Comparison of ENCODE assay signal across 8 mouse cellular contexts in genomic region chr17:21536096-21536495, GRCm38 (mm10). TPM values are rescaled to one million over a fixed set of nuclear protein-coding genes. Genes with fewer than 3 reads are reported as not detected.
DNase-seq lines count a peak whose midpoint lies in the region; ATAC-seq lines count a peak whose summit lies in the region.

No protein-coding gene starts in this region.

- H3K27ac ChIP-seq in forebrain, embryonic 13.5 days, result no peak overlapping the region
- H3K27ac ChIP-seq in liver, embryonic 15.5 days (replicated peaks), result no peak overlapping the region

- H3K36me3 ChIP-seq in erythroblast, embryonic 14.5 days (ENCODE audit: control insufficient read depth), result no peaks in the 10 kb centered on the region
- H3K36me3 ChIP-seq in forebrain, embryonic 13.5 days (ENCODE audit: poor library complexity, severe bottlenecking), result no peaks in the 10 kb centered on the region
- H3K36me3 ChIP-seq in liver, embryonic 15.5 days (replicated peaks), result no peaks in the 10 kb centered on the region

- peak overlapping the region; percentile 65 for H3K4me3 ChIP-seq in erythroblast, embryonic 14.5 days (replicated peaks)
- peak overlapping the region; percentile 44 for H3K4me3 ChIP-seq in forebrain, embryonic 13.5 days
- peak overlapping the region; percentile 61 for H3K4me3 ChIP-seq in liver, embryonic 15.5 days (replicated peaks)

- DNase-seq in 3T3-L1 (ENCODE audit: low read depth, low spot score), result peak; percentile 20
- DNase-seq in adrenal gland, postnatal 36 days, result no peak
- no peak for DNase-seq in spleen, adult 12 weeks (ENCODE audit: low spot score)
- no peak for DNase-seq in testis, postnatal 10 days (ENCODE audit: low spot score)

- 40% methylated on average over 7 of the region's 7 CpGs for WGBS in forebrain, embryonic 13.5 days
- 11% methylated on average over 7 of the region's 7 CpGs for WGBS in liver, embryonic 15.5 days (ENCODE audit: insufficient replicate concordance)

- H3K9ac ChIP-seq in forebrain, embryonic 13.5 days, result peak overlapping the region; percentile 66
- H3K9ac ChIP-seq in liver, embryonic 15.5 days, result peak overlapping the region; percentile 39; the same call in 1 of the 2 replicates

- H3K27me3 ChIP-seq in erythroblast, embryonic 14.5 days (ENCODE audit: control insufficient read depth), result no peaks in the 10 kb centered on the region
- no peaks in the 10 kb centered on the region for H3K27me3 ChIP-seq in forebrain, embryonic 13.5 days
- H3K27me3 ChIP-seq in liver, embryonic 15.5 days, result no peaks in the 10 kb centered on the region

- H3K4me1 ChIP-seq in erythroblast, embryonic 14.5 days (ENCODE audit: control insufficient read depth), result peaks cover 41% of the 10 kb centered on the region
- H3K4me1 ChIP-seq in forebrain, embryonic 13.5 days, result peaks cover 17% of the 10 kb centered on the region
- peaks cover 39% of the 10 kb centered on the region for H3K4me1 ChIP-seq in liver, embryonic 15.5 days (replicated peaks)

- no peak for ATAC-seq in erythroblast, adult 5-6 weeks (replicated peaks; ENCODE audit: low FRiP score, poor library complexity, severe bottlenecking)
- ATAC-seq in forebrain, embryonic 13.5 days, result no peak
- ATAC-seq in liver, embryonic 15.5 days (ENCODE audit: insufficient read depth), result no peak

- H3K4me2 ChIP-seq in forebrain, embryonic 13.5 days, result peak overlapping the region; percentile 73
- H3K4me2 ChIP-seq in liver, embryonic 15.5 days, result peak overlapping the region; percentile 81

- H3K9me3 ChIP-seq in erythroblast, embryonic 14.5 days (ENCODE audit: control insufficient read depth, low read length), result no peaks in the 10 kb centered on the region
- no peaks in the 10 kb centered on the region for H3K9me3 ChIP-seq in forebrain, embryonic 13.5 days (replicated peaks)
- H3K9me3 ChIP-seq in liver, embryonic 15.5 days (replicated peaks), result no peaks in the 10 kb centered on the region

RNA-seq across cellular contexts. Expression of gene Zfp52, which starts 0.8 kb away (rescaled TPM):
- polyA plus RNA-seq in erythroblast, embryonic 14.5 days (2012), result 0.01 TPM in 1 of 2 replicates, not detected in the other
- 9.4 and 13.3 TPM in 2 replicates for total RNA-seq in erythroblast, adult 5-6 weeks (2015; ENCODE audit: low replicate concordance)
- 3.8 and 5.2 TPM in 2 replicates for total RNA-seq in erythroblast, adult 5-6 weeks (2017; ENCODE audit: low replicate concordance)
- polyA plus RNA-seq in forebrain, embryonic 13.5 days (2015; fragmentation: Nextera tagmentation; extraction: Ambion mirVana), result 1.6 and 1.7 TPM in 2 replicates
- 0.83 and 0.94 TPM in 2 replicates for polyA plus RNA-seq in liver, embryonic 15.5 days (2015; fragmentation: Nextera tagmentation; extraction: Ambion mirVana)
- 10 to 100 TPM; 29.6 to 33.9 TPM for total RNA-seq in adrenal gland, postnatal 36 days (2021)

RNA-seq across cellular contexts. Expression of gene Zfp948, which starts 30.7 kb away (rescaled TPM):
- polyA plus RNA-seq in erythroblast, embryonic 14.5 days (2012), result 0.09 and 0.14 TPM in 2 replicates
- 2.5 and 3.3 TPM in 2 replicates for total RNA-seq in erythroblast, adult 5-6 weeks (2015; ENCODE audit: low replicate concordance)
- total RNA-seq in erythroblast, adult 5-6 weeks (2017; ENCODE audit: low replicate concordance), result 0.28 and 0.77 TPM in 2 replicates
- 14.3 and 15.6 TPM in 2 replicates for polyA plus RNA-seq in forebrain, embryonic 13.5 days (2015; fragmentation: Nextera tagmentation; extraction: Ambion mirVana)
- polyA plus RNA-seq in liver, embryonic 15.5 days (2015; fragmentation: Nextera tagmentation; extraction: Ambion mirVana), result 4.1 TPM in 2 replicates
- total RNA-seq in adrenal gland, postnatal 36 days (2021), result 10 to 100 TPM; 10.6 to 14.2 TPM

RNA-seq across cellular contexts. Expression of gene Zfp53, which starts 47.3 kb away (rescaled TPM):
- polyA plus RNA-seq in erythroblast, embryonic 14.5 days (2012), result 0.05 and 0.13 TPM in 2 replicates
- 2.1 and 15.8 TPM in 2 replicates for total RNA-seq in erythroblast, adult 5-6 weeks (2015; ENCODE audit: low replicate concordance)
- 0.84 and 6.5 TPM in 2 replicates for total RNA-seq in erythroblast, adult 5-6 weeks (2017; ENCODE audit: low replicate concordance)
- 10.5 and 10.8 TPM in 2 replicates for polyA plus RNA-seq in forebrain, embryonic 13.5 days (2015; fragmentation: Nextera tagmentation; extraction: Ambion mirVana)
- polyA plus RNA-seq in liver, embryonic 15.5 days (2015; fragmentation: Nextera tagmentation; extraction: Ambion mirVana), result 3.0 and 3.6 TPM in 2 replicates
- 1 to 10 TPM; 3.5 to 3.9 TPM for total RNA-seq in adrenal gland, postnatal 36 days (2021)
